Mouse (Mus musculus) kidney, postnatal 14 days (tissue): Measurements from ENCODE around the gene Nicn1.

Experiments
- DNase-seq: peaks from one replicate; pipeline ENCODE4 v3.0.0; 2022; ENCODE audit warnings: mixed read lengths

Nicn1 gene

DNA sequence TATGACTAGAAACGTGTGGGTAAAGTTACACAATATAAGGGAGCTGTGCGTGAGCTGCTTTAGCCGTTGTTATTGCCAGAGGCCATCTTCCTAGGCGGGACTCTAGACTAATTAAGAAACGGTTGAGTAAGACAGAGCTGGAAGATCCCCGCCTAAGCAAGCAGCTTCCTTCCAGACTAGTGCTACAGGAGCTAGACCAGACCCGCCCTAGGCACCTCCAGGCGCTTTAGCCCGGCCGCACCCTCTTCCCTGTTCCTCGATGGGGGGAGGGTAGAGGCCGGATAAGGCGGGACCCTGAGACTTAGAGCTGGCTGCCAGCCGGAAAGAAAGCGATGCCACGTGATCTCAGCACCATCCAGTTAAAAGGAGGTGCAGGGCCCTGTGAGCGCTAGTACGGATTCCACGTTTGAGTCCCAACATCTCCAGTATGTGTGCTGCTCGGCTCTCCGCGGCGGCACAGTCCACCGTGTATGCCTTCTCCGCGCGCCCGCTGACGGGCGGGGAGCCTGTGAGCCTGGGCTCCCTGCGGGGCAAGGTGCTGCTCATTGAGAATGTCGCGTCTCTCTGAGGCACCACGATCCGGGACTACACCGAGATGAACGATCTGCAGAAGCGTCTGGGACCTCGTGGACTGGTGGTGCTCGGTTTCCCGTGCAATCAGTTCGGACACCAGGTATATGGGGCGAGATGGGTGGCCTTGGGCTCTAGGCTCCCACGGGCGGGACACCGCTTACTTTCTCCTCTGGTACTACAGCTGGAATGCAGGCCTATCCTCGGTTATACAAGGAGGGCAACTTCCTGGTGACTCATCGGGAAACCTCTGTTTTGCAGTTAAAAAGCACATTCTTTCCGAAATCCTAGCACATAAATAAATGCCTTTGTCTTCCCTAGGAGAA lies 48.9 kb downstream of the Nicn1 start, which contains the start of gene Gpx1:
Gene Gpx1, plus strand, starts transcription at position 18 of the 896 bp plus-strand sequence.
- peak; percentile 97 for DNase-seq

DNA sequence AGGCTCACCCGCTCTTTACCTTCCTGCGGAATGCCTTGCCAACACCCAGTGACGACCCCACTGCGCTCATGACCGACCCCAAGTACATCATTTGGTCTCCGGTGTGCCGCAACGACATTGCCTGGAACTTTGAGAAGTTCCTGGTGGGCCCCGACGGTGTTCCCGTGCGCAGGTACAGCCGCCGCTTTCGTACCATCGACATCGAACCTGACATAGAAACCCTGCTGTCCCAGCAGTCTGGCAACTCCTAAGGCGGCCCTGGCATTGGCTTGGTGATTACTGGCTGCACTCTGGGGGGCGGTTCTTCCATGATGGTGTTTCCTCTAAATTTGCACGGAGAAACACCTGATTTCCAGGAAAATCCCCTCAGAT lies 49.6 kb downstream of the Nicn1 start:
- peak; percentile 31 for DNase-seq

DNA sequence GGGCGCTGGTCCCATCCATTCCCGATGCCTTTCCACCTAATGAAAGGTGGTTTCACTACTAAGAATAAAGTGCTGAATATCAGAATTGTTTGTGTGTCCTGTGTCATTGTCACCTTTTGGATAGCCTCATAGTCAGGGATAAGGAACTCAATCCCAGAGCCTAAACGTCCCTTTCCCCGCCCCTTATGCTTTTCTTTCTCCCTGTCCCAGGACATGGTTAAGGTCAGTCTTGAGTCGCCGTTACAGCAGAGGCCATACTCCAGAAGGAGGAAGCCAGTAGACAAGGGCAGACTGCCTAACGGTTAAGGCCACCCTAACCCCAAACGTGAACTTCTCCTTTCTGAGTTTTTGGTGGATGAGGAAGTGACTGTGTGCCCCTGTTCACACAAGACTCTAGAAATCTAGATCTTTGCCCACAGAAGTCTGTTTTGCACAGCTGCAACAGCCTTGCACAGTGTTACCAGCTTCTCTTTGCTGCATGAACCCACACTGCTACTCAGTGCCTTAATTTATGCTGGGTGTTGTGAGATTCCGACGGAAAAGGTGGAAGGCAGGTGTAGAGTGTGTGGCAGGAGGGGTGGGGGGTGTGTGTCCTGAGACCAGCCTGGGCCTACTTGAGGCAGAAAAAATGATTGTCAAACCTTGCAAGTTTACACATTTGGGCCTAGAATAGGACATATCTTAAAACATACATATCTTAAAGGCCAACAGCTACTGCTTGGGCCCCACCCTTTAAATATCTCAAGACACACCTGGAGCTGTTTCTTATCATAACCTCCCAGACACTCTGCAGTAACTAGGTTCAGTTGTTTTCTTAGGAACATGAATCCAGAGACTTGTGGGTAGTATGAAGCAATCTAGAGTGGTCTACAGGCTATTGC lies 50.3 kb downstream of the Nicn1 start:
- peak; percentile 17 for DNase-seq

DNA sequence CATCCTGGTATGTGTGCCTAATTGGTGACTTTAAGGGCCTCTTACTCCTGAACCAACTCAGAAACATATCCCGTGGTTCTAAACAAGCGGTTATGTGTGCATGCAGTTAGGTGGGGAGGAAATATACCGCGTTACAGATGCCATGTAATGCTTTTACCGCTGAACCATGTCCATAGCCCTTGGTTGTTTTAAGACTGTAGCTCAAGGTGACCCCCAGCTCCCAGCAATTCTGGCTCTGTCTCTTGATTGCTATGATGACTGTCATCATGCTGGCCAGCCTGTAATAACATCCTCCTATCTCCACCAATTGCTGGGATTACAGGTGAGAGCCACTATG lies 50.9 kb downstream of the Nicn1 start:
- no peak for DNase-seq

DNA sequence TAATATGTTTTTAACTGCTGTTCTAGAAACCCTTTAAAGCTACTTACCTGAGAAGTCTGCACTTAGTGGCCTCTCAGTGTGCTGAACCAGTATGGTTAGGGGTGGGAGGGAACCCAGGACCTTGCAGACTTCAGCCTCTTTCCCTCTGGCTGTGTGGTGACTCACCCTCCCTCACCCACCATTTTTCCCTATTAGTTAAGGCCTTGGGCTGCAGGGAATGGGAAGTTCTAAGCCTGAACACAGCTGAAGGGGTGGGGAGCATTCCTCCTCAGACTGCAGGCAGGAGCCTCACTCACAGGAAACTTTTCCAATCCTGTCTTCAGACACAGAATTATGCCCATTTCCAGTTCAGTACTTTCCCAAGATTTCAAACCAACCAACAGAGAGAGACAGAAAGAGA lies 51.6 kb downstream of the Nicn1 start:
- DNase-seq = peak; percentile 37

DNA sequence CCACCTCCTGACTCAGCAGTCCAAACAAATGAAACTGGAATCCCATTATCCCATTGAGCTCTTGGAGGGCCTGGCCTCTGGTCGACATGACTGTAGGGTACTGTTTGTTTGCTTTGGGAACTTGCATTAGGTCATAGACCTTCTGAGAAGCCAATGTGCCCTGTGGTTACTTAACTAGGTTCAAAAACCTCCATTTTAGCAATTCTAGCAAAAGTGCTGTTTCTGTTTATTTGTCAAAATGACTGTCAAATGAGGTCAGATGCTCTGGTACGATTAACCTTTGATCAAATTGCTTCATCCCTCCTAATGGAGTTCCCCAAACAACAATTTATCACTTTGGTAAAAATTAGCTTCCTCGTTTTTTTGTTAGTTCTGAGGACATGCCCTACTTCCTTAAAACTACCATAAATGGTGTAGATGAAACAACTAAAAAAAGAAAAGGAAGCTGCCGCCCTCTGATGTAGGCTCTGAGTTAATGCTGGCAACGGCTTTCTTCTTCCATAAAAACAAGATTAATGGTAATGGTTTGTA lies 52.1 kb downstream of the Nicn1 start:
- peak; percentile 75 for DNase-seq

DNA sequence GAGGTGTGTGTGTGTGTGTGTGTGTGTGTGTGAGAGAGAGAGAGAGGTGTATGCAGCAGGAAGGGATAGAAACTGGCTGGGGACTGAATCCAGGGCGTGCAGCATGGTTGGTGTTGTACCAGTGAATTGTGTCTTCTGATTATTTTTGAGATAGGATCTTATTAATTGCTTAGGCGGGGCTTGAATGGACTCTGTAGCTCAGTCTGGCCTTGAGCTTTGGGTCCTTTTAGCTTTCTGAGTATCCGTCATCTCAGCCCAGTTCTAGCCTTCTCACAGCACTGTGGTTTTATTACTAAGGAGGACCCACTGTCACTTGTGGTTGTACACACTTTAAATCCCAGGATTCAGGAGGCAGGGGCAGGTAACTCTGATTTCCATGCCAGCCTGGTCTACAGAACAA lies 53.1 kb downstream of the Nicn1 start:
- no peak for DNase-seq

DNA sequence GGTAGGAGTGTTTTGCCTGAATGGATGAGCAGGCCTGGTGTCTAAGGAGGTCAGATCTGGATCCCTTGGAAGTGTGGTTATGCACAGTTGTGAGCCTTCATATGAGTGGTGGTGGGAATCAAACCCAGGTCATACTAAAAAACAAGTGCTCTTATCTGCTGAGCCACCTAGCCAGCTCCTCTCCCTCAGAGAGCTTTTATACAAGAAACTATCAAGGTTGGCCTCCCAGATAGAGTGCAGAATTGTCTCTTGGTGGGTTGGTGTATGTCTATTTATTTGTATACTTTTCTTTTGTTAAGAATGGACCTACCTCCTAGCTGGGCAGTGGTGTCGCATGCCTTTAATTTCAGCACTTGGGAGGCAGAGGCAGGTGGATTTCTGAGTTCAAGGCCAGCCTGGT lies 53.6 kb downstream of the Nicn1 start:
- no peak for DNase-seq

DNA sequence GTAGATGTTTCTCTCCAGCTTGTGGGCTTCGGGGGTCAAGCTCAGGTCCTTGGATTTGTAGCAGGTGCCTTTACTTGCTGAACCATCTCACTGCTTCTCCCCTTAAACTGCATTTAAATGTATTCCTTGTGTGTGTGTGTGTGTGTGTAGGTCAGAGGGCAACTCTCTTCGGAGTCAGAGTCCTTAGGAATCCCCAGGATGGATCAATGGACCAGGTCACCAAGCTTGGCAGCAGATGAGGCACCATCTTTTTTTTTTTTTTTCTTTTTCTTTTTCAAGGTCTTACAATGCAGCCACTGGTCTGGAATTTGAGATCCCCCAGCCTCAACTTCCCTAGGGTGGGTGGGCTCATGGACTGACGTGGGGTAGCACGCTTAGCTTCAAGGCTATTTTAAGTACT lies 54.2 kb downstream of the Nicn1 start:
- DNase-seq = no peak
